Mouse (Mus musculus) kidney, embryonic 14.5 days (tissue): ENCODE results near the gene Hnrnpk. TPM values are rescaled to one million over a fixed set of nuclear protein-coding genes. Genes with fewer than 3 reads are reported as not detected.

Experiments used
- ATAC-seq: fragments of 200-750 bp; cut with Nextera tagmentation; 2 replicates; pipeline ENCODE4 v1.8.0; 2017; ENCODE audit warnings: moderate number of reproducible peaks, mild to moderate bottlenecking, moderate TSS enrichment, moderate library complexity; ENCODE audit not compliant: low FRiP score, low TSS enrichment
- H3K27ac ChIP-seq: fragments of 300-500 bp; sonication (generic); 2 replicates; pipeline ENCODE4 v1.5.1; 2014; ENCODE audit warnings: low read depth, mild to moderate bottlenecking, low read length, moderate library complexity, mixed read lengths
- H3K27me3 ChIP-seq: fragments of 300-500 bp; sonication (generic); 2 replicates; pipeline ENCODE4 v1.6.1; 2014; ENCODE audit warnings: mild to moderate bottlenecking, low read length; ENCODE audit not compliant: control insufficient read depth, insufficient read depth
- H3K36me3 ChIP-seq: fragments of 300-500 bp; sonication (generic); 2 replicates; pipeline ENCODE4 v1.6.1; 2014; ENCODE audit warnings: low read length, mixed read lengths; ENCODE audit not compliant: control insufficient read depth, insufficient read depth
- H3K4me1 ChIP-seq: fragments of 300-500 bp; sonication (generic); 2 replicates; pipeline ENCODE4 v1.6.1; 2014; ENCODE audit warnings: low read length, mixed read lengths; ENCODE audit not compliant: control insufficient read depth, insufficient read depth
- H3K4me2 ChIP-seq: fragments of 300-500 bp; sonication (generic); replicated peaks from 2 replicates; pipeline ENCODE4 v1.6.1; 2014; ENCODE audit warnings: low read depth, mild to moderate bottlenecking, low read length
- H3K4me3 ChIP-seq: fragments of 300-500 bp; sonication (generic); 2 replicates; pipeline ENCODE4 v1.5.1; 2014; ENCODE audit warnings: mild to moderate bottlenecking, low read length
- H3K9ac ChIP-seq: fragments of 300-500 bp; sonication (generic); 2 replicates; pipeline ENCODE4 v1.6.1; 2014; ENCODE audit warnings: low read depth, mild to moderate bottlenecking, low read length, moderate library complexity
- H3K9me3 ChIP-seq: fragments of 300-500 bp; sonication (generic); 2 replicates; pipeline ENCODE4 v1.6.1; 2016; ENCODE audit warnings: low read length; ENCODE audit not compliant: control insufficient read depth
- WGBS: fragments of 180-500 bp; shearing (Covaris S2); extraction: QIAGEN DNeasy Blood & Tissue Kit; methylation state at CpG from one replicate; pipeline ENCODE4 v1.1.7; 2014; 5-methylcytosine and 5-hydroxymethylcytosine counted together
- polyA plus RNA-seq: library from polyadenylated mRNA; unstranded; fragments of >200 nt; fragmentation: Nextera tagmentation; extraction: Ambion mirVana; gene quantifications from 2 replicates; pipeline ENCODE4 v1.2.1, GENCODE M21; 2014

Gene Hnrnpk
- polyA plus RNA-seq, 1 experiment from 2014 or later = 1,786 TPM

- Histone ChIP-seq H3K27me3 (no peaks in the 10 kb centered on the region), H3K4me3 (no peak overlapping the region), H3K9ac (no peak overlapping the region), H3K4me2 (no peak overlapping the region), H3K9me3 (no peaks in the 10 kb centered on the region), H3K36me3 (no peaks in the 10 kb centered on the region), H3K4me1 (no peaks in the 10 kb centered on the region), H3K27ac (no peak overlapping the region)
- WGBS = 82% methylated on average over 4 of the region's 4 CpGs
- ATAC-seq = no peak
These were observed 17.9 kb upstream of the Hnrnpk start for GRCm38 (mm10) chr13:58421026-58421425.

- H3K36me3 ChIP-seq = no peaks in the 10 kb centered on the region
- H3K4me1 ChIP-seq = no peaks in the 10 kb centered on the region
- ATAC-seq = no peak
- no peak overlapping the region for H3K27ac ChIP-seq
- H3K4me2 ChIP-seq = no peak overlapping the region
- H3K9me3 ChIP-seq = no peaks in the 10 kb centered on the region
- H3K4me3 ChIP-seq = no peak overlapping the region
- no peaks in the 10 kb centered on the region for H3K27me3 ChIP-seq
- WGBS = 91% methylated on average over 1 of the region's 1 CpGs
- no peak overlapping the region for H3K9ac ChIP-seq
These were observed 16.1 kb upstream of the Hnrnpk start for GRCm38 (mm10) chr13:58419266-58419665.

GRCm38 (mm10) chr13:58418656-58419055 is 15.5 kb upstream of the Hnrnpk start:
- no peaks in the 10 kb centered on the region for H3K36me3 ChIP-seq
- H3K9ac ChIP-seq = no peak overlapping the region
- WGBS = 59% methylated on average over 4 of the region's 4 CpGs
- no peaks in the 10 kb centered on the region for H3K9me3 ChIP-seq
- H3K4me3 ChIP-seq = no peak overlapping the region
- ATAC-seq = no peak
- no peaks in the 10 kb centered on the region for H3K4me1 ChIP-seq
- no peaks in the 10 kb centered on the region for H3K27me3 ChIP-seq
- H3K27ac ChIP-seq = no peak overlapping the region
- no peak overlapping the region for H3K4me2 ChIP-seq

GRCm38 (mm10) chr13:58415838-58416237 is 12.7 kb upstream of the Hnrnpk start:
- H3K4me1 ChIP-seq = no peaks in the 10 kb centered on the region
- 71% methylated on average over 5 of the region's 5 CpGs for WGBS
- no peaks in the 10 kb centered on the region for H3K27me3 ChIP-seq
- H3K27ac ChIP-seq = no peak overlapping the region
- ATAC-seq = no peak
- H3K9ac ChIP-seq = no peak overlapping the region
- no peaks in the 10 kb centered on the region for H3K36me3 ChIP-seq
- no peak overlapping the region for H3K4me3 ChIP-seq
- no peak overlapping the region for H3K4me2 ChIP-seq
- H3K9me3 ChIP-seq = 0 out of 2 replicates have a peak, but pooled peaks cover 3% of the 10 kb centered on the region

- ATAC-seq = no peak
These were observed 12.2 kb upstream of the Hnrnpk start for GRCm38 (mm10) chr13:58415374-58415773.

GRCm38 (mm10) chr13:58411073-58411472 is 7.9 kb upstream of the Hnrnpk start:
- H3K4me3 ChIP-seq = no peak overlapping the region
- H3K9me3 ChIP-seq = 0 out of 2 replicates have a peak, but pooled peaks cover 3% of the 10 kb centered on the region
- no peaks in the 10 kb centered on the region for H3K4me1 ChIP-seq
- ATAC-seq = no peak
- no peak overlapping the region for H3K4me2 ChIP-seq
- H3K27me3 ChIP-seq = no peaks in the 10 kb centered on the region
- no peak overlapping the region for H3K27ac ChIP-seq
- WGBS = 95% methylated on average over 4 of the region's 4 CpGs
- peaks cover 4% of the 10 kb centered on the region; the same call in 1 of the 2 replicates for H3K36me3 ChIP-seq
- H3K9ac ChIP-seq = no peak overlapping the region

More at GRCm38 (mm10) chr13:58415374-58415773, 12.2 kb upstream of the Hnrnpk start:
- Histone ChIP-seq H3K4me2 (no peak overlapping the region), H3K27me3 (no peaks in the 10 kb centered on the region), H3K36me3 (peaks cover under 1% of the 10 kb centered on the region; the same call in 1 of the 2 replicates), H3K9me3 (0 out of 2 replicates have a peak, but pooled peaks cover 3% of the 10 kb centered on the region), H3K4me3 (no peak overlapping the region), H3K27ac (no peak overlapping the region), H3K4me1 (no peaks in the 10 kb centered on the region), H3K9ac (no peak overlapping the region)
- WGBS = 60% methylated on average over 6 of the region's 6 CpGs

- H3K4me2 ChIP-seq = peak overlapping the region; percentile 56
- H3K27ac ChIP-seq = peak overlapping the region; percentile 99
- H3K27me3 ChIP-seq = no peaks in the 10 kb centered on the region
- ATAC-seq = no peak; the same call in 1 of the 2 replicates
- peaks cover 2% of the 10 kb centered on the region; the same call in 1 of the 2 replicates for H3K4me1 ChIP-seq
- H3K9me3 ChIP-seq = no peaks in the 10 kb centered on the region
- H3K4me3 ChIP-seq = peak overlapping the region; percentile 99
- peaks cover 14% of the 10 kb centered on the region for H3K36me3 ChIP-seq
- H3K9ac ChIP-seq = peak overlapping the region; percentile 100
- WGBS = 0% methylated on average over 23 of the region's 48 CpGs
These were observed 416 bp downstream of the Hnrnpk start for GRCm38 (mm10) chr13:58402744-58403110.

- peak within 1 kb of the TSS; percentile 99 for H3K4me3 ChIP-seq
- H3K4me2 ChIP-seq = peak within 1 kb of the TSS; percentile 73
- no peaks in the 10 kb centered on the region for H3K27me3 ChIP-seq
- H3K9ac ChIP-seq = peak within 1 kb of the TSS; percentile 100
- peak; percentile 94 for ATAC-seq
- peaks cover 20% of the 10 kb centered on the region for H3K36me3 ChIP-seq
- peak within 1 kb of the TSS; percentile 99 for H3K27ac ChIP-seq
- under 1% methylated on average over 82 of the region's 91 CpGs for WGBS
- no peaks in the 10 kb centered on the region for H3K9me3 ChIP-seq
- peaks cover 2% of the 10 kb centered on the region; the same call in 1 of the 2 replicates for H3K4me1 ChIP-seq
These were observed 970 bp downstream of the Hnrnpk start, which contains the start of gene Rmi1 for GRCm38 (mm10) chr13:58402003-58402743. Gene Rmi1 (plus strand): TSS chr13:58402248.
